ENCODE assay signal across 9 mouse cellular contexts in the genomic region with DNA sequence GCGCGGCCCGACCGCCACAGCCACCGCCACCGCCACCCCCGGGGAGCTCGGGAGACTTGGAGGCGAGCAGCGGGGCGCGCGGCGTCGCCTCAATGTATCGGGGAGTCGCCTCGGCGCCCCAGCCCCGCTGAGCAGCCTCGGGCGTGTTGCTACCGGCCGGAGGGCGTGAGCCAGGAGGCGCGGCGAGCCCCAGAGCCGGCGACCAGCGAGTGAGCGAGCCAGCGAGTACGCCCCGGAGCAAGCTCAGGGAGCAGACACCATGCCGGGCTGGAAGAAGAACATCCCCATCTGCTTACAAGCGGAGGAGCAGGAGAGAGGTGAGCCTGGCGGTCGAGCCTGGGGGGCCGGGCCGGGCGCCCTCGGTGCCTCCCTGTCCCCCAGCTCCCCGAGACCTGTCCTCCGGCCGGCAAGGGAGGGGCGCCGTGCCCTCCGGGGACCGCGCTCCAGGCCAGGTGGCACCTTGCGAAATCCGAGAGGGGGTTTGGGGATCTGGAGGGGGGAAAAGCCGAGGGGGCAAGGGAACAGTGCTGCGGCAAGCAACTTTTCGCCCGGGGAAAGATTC. TPM values are rescaled to one million over a fixed set of nuclear protein-coding genes. Genes with fewer than 3 reads are reported as not detected.
A peak's percentile ranks its signal among the peaks of the same experiment; 100 is the strongest.
DNase-seq lines count a peak whose midpoint lies in the region; ATAC-seq and TF ChIP-seq lines count a peak whose summit lies in the region.
"Had no signal": no experiment of that assay in that cellular context is flagged by ENCODE, and none has a peak within 500 bp of the region (broad histone marks: within the 10 kb centered on the region; RNA-seq: fewer than 3 reads in every experiment).

No protein-coding gene starts in this region.

- H3K27me3 ChIP-seq in forebrain, embryonic 10.5 days (ENCODE audit: poor library complexity, severe bottlenecking) = peaks cover 18% of the 10 kb centered on the region
- H3K27me3 ChIP-seq in hindbrain, postnatal 0 days (ENCODE audit: insufficient read depth, low read length) = no peaks in the 10 kb centered on the region
- H3K27me3 ChIP-seq in liver, adult 2 months (ENCODE audit: control insufficient read depth, insufficient read depth, low read length) = peaks cover 6% of the 10 kb centered on the region
- no peaks in the 10 kb centered on the region for H3K27me3 ChIP-seq in neural tube, embryonic 14.5 days (ENCODE audit: control insufficient read depth, insufficient read depth, low read length)

- H3K27ac ChIP-seq in forebrain, embryonic 10.5 days = peak overlapping the region; percentile 96
- H3K27ac ChIP-seq in hindbrain, postnatal 0 days = peak overlapping the region; percentile 79
- no peak overlapping the region for H3K27ac ChIP-seq in liver, adult 2 months (replicated peaks; ENCODE audit: insufficient read depth, low read depth, low read length)
- H3K27ac ChIP-seq in neural tube, embryonic 14.5 days (ENCODE audit: low read depth, low read length) = peak overlapping the region; percentile 78
- H3K27ac ChIP-seq: macrophage had no signal

- H3K4me2 ChIP-seq in hindbrain, postnatal 0 days (ENCODE audit: low read depth, low read length) = peak overlapping the region; percentile 95
- H3K4me2 ChIP-seq in neural tube, embryonic 14.5 days (ENCODE audit: low read depth, low read length) = peak overlapping the region; percentile 69

- no peaks in the 10 kb centered on the region for H3K36me3 ChIP-seq in forebrain, embryonic 10.5 days (replicated peaks)
- H3K36me3 ChIP-seq in hindbrain, postnatal 0 days (ENCODE audit: insufficient read depth, low read length) = no peaks in the 10 kb centered on the region
- no peaks in the 10 kb centered on the region for H3K36me3 ChIP-seq in liver, adult 2 months (ENCODE audit: control insufficient read depth, insufficient read depth, low read length)
- no peaks in the 10 kb centered on the region for H3K36me3 ChIP-seq in neural tube, embryonic 14.5 days (ENCODE audit: control insufficient read depth, insufficient read depth, low read length)

- ATAC-seq in hindbrain, postnatal 0 days = peak; percentile 71
- ATAC-seq in neural tube, embryonic 14.5 days (ENCODE audit: low read depth) = peak; percentile 77
- ATAC-seq in monocyte, adult 5-6 weeks (replicated peaks; ENCODE audit: insufficient number of reproducible peaks, low FRiP score, low TSS enrichment, poor library complexity, severe bottlenecking) = no peak

- TF ChIP-seq CTCF in brain, embryonic 14.5 days (IDR thresholded peaks at IDR 0.05; ENCODE audit: borderline replicate concordance, extremely low read depth, insufficient read depth, insufficient read length) = no peak
- no peak for TF ChIP-seq CTCF in hindbrain, postnatal 0 days (IDR thresholded peaks at IDR 0.05; ENCODE audit: low read depth)
- no peak for TF ChIP-seq CTCF in liver, adult 2 months (IDR thresholded peaks at IDR 0.05; ENCODE audit: low read depth, low read length)

- peaks cover 27% of the 10 kb centered on the region for H3K4me1 ChIP-seq in forebrain, embryonic 10.5 days
- peaks cover 9% of the 10 kb centered on the region; the same call in 1 of the 2 replicates for H3K4me1 ChIP-seq in hindbrain, postnatal 0 days (ENCODE audit: insufficient read depth, low read length)
- H3K4me1 ChIP-seq in liver, adult 2 months (ENCODE audit: control insufficient read depth, insufficient read depth, low read length) = peaks cover 4% of the 10 kb centered on the region; the same call in 1 of the 2 replicates
- H3K4me1 ChIP-seq in neural tube, embryonic 14.5 days (ENCODE audit: control insufficient read depth, insufficient read depth, low read length) = peaks cover 10% of the 10 kb centered on the region

- WGBS in forebrain, embryonic 10.5 days = under 1% methylated on average over 57 of the region's 57 CpGs
- WGBS in hindbrain, postnatal 0 days = 1% methylated on average over 46 of the region's 57 CpGs
- WGBS in liver, adult 2 months = 2% methylated on average over 56 of the region's 57 CpGs
- 0% methylated on average over 41 of the region's 57 CpGs for WGBS in neural tube, embryonic 14.5 days

- peak; percentile 15 to 35 for DNase-seq in left cerebral cortex, adult 18-20 months (ENCODE audit: low spot score in 2 of 2)
- DNase-seq in left cerebral cortex, adult 11 months (ENCODE audit: low spot score) = no peak
- DNase-seq in brain, embryonic 14.5 days (ENCODE audit: low read depth) = peak; percentile 72
- peak; percentile 73 for DNase-seq in forebrain, embryonic 10.5 days (ENCODE audit: extremely low spot score, low spot score)
- DNase-seq in hindbrain, postnatal 0 days (ENCODE audit: low spot score) = peak; percentile 49
- DNase-seq in liver, adult 2 months (ENCODE audit: extremely low read depth, low read depth, low spot score) = no peak

- peak overlapping the region; percentile 78 for H3K9ac ChIP-seq in hindbrain, postnatal 0 days (replicated peaks; ENCODE audit: low read length)
- peak overlapping the region; percentile 42 for H3K9ac ChIP-seq in liver, adult 2 months (ENCODE audit: low read depth, low read length)
- peak overlapping the region; percentile 85 for H3K9ac ChIP-seq in neural tube, embryonic 14.5 days (replicated peaks; ENCODE audit: low read depth, low read length)

- H3K9me3 ChIP-seq in forebrain, embryonic 10.5 days = no peaks in the 10 kb centered on the region
- H3K9me3 ChIP-seq in hindbrain, postnatal 0 days (ENCODE audit: low read length) = no peaks in the 10 kb centered on the region
- no peaks in the 10 kb centered on the region for H3K9me3 ChIP-seq in neural tube, embryonic 14.5 days (ENCODE audit: control insufficient read depth, low read length)

- no peaks in the 10 kb centered on the region for H3K79me2 ChIP-seq in liver, adult 2 months (ENCODE audit: control insufficient read depth, insufficient read depth, low read length)

- TF ChIP-seq POLR2A in brain, embryonic 14.5 days (IDR thresholded peaks at IDR 0.05; ENCODE audit: borderline replicate concordance, extremely low read depth, insufficient read depth, insufficient read length, poor library complexity, severe bottlenecking) = no peak
- no peak for TF ChIP-seq POLR2A in liver, adult 2 months (IDR thresholded peaks at IDR 0.05; ENCODE audit: extremely low read depth, insufficient read depth, low read length)

- peak overlapping the region; percentile 82 for H3K4me3 ChIP-seq in forebrain, embryonic 10.5 days
- peak overlapping the region; percentile 88 for H3K4me3 ChIP-seq in hindbrain, postnatal 0 days (ENCODE audit: low read length)
- H3K4me3 ChIP-seq in liver, adult 2 months (ENCODE audit: insufficient read depth, low read depth, low read length) = peak overlapping the region; percentile 45
- H3K4me3 ChIP-seq in neural tube, embryonic 14.5 days (ENCODE audit: low read depth, low read length) = peak overlapping the region; percentile 74

RNA-seq across cellular contexts. Expression of a gene that starts 0.6 kb away (rescaled TPM):
- 10 to 100 TPM; 16.6 to 17.8 TPM for total RNA-seq in left cerebral cortex, adult 18-20 months (2021)
- 15.0 and 20.2 TPM in 2 replicates for polyA plus RNA-seq in brain, embryonic 14.5 days (2012; rRNA removed)
- 4.3 and 5.2 TPM in 2 replicates for polyA plus RNA-seq in forebrain, embryonic 10.5 days (2016; fragmentation: Nextera tagmentation; extraction: Ambion mirVana)
- 31.2 and 38.1 TPM in 2 replicates for total RNA-seq in hindbrain, postnatal 0 days (2014; rRNA removed)
- 14.3 and 15.1 TPM in 2 replicates for polyA plus RNA-seq in hindbrain, postnatal 0 days (2015; fragmentation: Nextera tagmentation; extraction: Ambion mirVana)
- total RNA-seq in liver, adult 2 months (2014; rRNA removed) = under 0.01 and 0.13 TPM in 2 replicates
- 0.02 TPM in 1 of 2 replicates, not detected in the other for polyA plus RNA-seq in liver, adult 2 months (2012; rRNA removed)
- 26.6 and 27.0 TPM in 2 replicates for polyA plus RNA-seq in neural tube, embryonic 14.5 days (2014; fragmentation: Nextera tagmentation; extraction: Ambion mirVana)
- total RNA-seq in monocyte, adult 5-6 weeks (2017) = not detected in 3 replicates
- polyA plus RNA-seq: macrophage had no signal

Comparison
In these comparisons a context has a peak if more than half of its experiments do, and no peak if none do; other contexts are left out.
1. DNase-seq: peak in left cerebral cortex, adult 18-20 months (2 of 2), brain, embryonic 14.5 days (single experiment), forebrain, embryonic 10.5 days (single experiment) and hindbrain, postnatal 0 days (single experiment); none in left cerebral cortex, adult 11 months (single experiment) and liver, adult 2 months (single experiment).
2. Peak in every context shown above with its lines, with median percentiles within 50 percentile points of each other: H3K4me3 ChIP-seq and H3K9ac ChIP-seq.